Mouse (Mus musculus) adrenal gland, postnatal 25 days (tissue): ENCODE data around the gene Rbck1. TPM values are rescaled to one million over a fixed set of nuclear protein-coding genes. Genes with fewer than 3 reads are reported as not detected.
"Not testable (repeated sequence)": the region's sequence is repeated elsewhere in the genome, so short reads cannot be mapped to it uniquely, and the experiment has no call there.

Experiments
- DNase-seq: peaks from one replicate; pipeline ENCODE4 v3.0.0; 2021; ENCODE audit warnings: mixed read lengths
- long read RNA-seq: library from polyadenylated mRNA; stranded (forward); transcript quantifications from one replicate; pipeline ENCODE4 v2.0.0, GENCODE M21; 2021
- total RNA-seq: library from RNA; stranded (reverse); gene quantifications from 2 replicates; pipeline ENCODE4 v1.2.3, GENCODE M21; 2021

Gene Rbck1
- 113 and 126 TPM in 2 replicates for total RNA-seq
- long read RNA-seq, transcript Rbck1-202 (12 exons, 2,384 nt) = major isoform, 132 of 181 reads
- long read RNA-seq, transcript Rbck1-201 (13 exons, 2,252 nt) = minor isoform, 13 of 181 reads
- long read RNA-seq, partial matches to known transcripts = 12 of 181 reads
- long read RNA-seq, other reads (novel, unspliced or antisense) = 24 of 181 reads

DNA sequence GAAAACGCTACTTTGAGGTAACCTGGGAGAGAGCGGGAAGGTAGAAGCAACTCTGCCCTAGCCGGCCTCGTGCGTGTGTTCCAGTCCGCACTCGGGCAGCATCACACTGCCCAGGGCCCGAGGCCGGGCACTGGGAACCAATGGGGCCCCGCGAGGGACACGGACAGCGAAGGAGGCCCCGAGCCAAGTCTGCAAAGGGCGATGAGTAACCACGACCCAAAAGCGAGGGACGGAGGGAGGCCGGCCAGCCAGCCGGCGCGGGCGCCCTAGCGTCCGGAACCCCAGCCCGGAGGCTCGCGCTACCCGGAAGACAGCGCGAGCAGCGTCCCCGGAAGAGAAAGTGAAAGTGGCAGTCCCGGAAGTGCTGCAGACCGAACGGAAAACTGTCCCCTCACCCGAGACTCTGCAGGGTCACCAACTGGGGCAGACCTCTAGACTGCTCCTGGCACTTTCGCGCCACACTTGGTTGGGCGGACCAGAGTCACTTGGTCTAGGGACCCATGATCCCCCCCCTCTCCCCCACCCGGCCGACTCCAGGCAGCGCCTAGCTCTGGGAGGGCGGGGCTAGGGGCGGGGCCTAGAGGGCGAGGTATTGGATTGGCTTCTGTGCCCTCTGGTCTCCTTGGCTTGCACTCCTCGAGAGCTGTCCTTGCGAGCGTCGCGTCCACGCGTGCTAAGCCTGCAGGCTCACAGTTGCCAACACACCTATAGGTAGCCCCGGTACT lies at the start of gene Rbck1:
TSS of gene Rbck1 (minus strand) at position 553 of the 725 bp plus-strand sequence.
- DNase-seq = peak; percentile 86

DNA sequence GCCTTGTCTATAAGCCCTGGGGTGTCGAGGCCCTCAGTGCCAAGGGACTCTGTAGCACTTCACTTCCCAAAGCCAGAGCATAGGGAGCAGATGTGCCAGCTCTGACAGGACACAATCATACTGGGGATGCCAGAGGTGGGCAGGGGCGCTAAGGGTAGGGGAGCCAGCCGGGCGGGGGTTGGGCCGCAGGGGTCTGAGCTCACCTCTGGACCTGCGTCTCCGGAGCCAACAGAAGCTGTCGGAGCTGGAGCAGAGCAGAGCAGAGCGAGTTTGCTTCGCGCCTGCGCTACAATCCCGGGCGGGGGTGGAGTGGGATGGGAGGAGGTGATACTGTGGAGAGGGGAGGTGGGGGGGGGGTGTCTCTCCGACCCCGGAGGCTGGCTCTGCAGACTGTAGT lies 43.9 kb upstream of the Rbck1 start, which contains the start of gene Nrsn2:
TSS of gene Nrsn2 (minus strand) at position 294 of the 397 bp plus-strand sequence.
- DNase-seq = no peak

DNA sequence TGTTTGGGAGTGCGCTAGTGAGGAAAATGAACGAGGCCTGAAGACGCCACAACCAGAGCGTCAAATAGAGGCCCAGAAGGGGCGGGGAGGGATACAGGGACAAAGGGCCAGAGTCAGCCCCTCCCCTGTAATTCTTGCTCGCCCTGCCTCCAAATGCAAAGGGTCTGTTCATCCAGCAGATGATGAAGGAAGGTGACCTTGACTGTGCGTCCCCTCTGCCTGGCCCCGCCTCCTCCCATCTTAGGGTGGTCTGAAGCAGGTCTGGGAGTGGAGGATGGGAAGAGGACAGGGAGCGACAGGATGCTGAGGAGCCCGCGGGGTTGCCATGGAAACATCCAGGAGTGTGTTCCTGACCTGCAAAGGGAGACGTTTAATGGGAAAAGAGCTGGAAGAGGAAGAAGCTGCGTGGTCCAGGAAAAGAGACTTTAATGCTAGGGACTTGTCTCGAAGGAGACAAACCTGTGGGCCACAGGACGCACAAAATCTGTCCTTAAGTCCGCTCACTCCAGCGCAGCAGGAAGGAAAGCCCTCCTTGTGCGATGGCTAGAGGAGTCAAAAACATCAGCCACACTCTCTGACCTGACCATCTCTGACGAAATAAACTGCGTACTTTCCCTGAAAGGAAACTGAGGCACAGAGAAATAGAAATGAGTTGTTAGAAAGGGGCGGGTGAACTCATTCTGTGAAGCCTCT lies 43.3 kb upstream of the Rbck1 start:
- DNase-seq = no peak

DNA sequence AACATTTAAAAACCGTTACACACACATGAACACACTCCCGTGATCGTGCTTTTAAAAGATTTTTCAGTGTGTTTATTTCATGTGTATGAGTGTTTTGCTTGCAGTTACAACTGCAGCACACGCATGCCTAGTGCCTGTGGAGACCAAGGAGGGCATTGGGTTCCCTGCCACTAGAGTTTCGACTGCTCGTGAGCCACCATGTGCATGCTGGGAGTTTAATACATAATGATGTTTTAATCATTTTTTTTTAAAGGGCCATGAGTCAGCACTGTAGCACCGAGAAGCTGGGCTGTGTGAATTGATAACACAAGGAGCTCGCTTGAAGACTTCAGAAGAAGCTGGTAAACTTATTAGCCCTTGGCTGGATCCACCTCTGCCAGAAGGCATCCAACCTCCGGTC lies 41.1 kb upstream of the Rbck1 start:
- no peak for DNase-seq

DNA sequence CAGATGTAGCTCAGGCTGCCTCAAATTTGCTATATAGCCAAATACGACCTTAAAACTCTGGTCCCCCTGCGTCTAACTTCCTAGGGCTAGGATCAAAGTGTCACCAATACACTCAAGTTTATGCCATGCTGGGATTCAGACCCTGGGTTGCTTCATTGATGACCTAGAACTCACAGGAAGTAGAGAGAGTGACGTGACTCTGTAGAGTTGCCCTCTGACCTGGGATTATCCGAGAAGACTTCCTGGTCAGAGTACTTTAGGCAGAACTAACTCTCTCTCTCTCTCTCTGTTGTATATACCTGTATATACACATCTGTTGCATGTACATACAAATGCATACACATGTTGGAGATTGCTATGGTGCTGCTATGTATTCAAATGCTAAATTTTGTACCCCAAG lies 40.2 kb upstream of the Rbck1 start:
- no peak for DNase-seq

DNA sequence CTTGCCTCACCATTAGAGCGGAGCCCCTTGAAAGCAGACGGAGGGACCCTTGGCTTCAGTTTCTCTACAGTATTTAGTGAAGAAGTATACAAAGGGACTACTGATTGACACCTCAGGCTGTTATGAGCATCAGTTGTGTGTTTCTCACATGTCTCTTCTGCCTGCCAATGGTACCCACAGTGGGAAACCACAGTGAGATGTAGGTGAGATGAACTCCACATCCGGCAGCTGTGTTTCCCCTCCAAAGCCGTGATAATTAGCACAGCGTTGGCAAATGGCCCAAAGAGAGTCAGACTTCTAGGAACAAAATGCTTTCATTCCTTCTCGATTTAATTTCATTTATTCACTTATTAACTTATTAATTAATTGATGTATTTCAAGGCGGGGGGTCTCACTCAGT lies 39.7 kb upstream of the Rbck1 start:
- DNase-seq = no peak

DNA sequence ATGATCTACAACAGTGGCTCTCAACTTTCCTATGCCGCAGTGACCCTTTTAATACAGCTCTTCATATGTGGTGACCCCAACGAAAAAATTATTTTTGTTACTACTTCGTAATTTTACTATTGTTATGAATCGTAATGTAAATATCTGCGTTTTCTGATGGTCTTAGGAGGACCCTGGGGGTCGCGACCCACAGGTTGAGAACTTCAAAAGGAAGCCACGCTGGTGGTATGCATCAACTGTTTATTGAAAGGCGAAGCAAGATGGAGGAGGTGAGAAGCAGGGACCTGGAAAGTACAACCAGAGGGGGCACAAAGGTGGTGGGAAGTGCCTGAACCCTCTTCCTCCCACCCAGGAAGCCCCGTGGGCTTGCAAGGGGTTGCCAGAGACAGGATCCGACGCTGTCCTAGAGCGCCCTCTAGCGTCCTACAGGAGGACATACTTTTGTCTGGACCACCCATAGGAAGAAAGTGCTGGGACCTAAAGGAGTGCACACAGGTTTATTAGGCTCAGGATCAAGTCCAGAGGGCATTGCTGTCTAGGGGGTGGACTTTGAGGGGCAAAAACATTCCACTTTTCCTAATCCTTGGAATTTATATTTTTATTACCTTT lies 36.2 kb upstream of the Rbck1 start:
- DNase-seq = peak; percentile 55

DNA sequence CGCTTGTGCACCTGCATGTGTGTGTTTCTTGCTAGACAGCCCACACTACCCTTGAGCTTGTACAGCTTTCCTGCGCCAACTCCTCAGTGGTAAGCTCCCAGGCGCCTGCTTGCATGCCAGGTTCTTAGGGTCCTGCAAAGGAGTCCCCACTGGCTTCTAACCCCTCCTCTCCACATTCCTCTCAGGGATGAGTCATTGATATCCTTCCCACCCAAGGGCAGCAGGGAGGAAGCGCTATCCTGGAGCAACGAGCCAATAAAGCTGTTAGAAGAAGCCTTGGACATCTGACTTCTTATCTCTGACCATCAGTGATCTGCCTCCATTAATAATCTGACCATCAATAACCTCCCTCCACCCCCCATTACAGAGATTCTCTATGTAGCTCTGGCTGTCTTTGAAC lies 35.5 kb upstream of the Rbck1 start:
- no peak for DNase-seq

DNA sequence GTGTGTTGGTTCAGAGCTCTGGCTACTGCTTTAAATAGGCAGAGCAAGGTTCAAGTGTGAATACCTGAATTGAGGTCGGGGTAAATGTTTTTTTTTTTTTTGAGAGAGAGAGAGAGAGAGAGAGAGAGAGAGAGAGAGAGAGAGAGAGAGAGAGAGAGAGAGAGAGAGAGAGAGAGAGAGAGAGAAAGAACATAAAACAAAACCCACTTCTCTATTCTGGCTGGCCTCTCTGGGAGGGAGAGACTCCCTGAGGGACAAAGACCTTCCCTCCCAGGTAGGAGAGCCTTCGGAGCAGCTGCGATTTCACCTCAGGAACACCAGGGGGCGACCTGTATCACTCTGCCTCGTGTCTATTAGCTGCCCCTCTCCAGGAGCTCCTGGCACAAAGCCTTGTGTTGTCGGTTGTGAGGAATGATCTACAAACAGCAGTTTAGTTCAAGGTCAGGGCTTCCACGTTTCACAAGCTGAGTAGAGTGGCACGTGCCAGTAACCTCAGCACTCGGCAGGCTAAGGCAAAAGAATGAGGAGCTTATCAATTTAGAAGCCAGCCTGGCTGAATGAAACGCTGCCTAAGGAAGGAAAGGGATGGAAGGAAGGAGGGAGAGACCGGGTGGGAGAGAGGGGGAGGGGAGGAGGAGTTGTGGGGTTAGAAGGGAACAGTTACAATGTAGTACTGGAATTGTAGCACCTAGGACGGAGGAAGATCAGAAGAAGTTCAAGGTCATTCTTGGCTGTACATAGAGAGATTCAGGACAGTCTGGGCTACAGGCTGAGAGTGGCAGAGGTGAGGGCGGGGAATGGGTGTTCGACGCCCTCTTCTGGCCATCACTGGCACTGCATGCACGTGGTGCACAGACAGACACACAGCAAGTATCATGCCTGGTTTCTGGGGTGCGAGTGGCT lies 31.0 kb upstream of the Rbck1 start:
- DNase-seq = peak; percentile 79

DNA sequence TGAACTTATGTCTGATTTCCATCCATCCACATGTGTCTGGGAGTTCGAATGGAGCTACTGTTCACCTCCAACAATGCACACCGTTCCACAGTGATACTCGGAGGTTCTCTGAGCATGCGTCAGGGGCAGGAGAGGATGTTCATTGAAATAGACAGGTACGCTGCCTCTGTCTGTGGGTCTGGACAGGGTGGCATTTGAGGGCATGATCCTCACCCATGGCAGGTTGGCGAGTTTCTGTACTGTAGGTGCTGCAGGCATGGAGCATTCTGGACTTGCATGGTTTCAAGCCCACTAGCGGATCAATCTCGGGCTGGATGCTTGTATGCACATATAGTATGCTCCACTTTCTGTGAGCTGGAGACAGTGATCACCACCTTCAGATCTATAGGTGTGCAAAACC lies 28.7 kb upstream of the Rbck1 start:
- no peak for DNase-seq

DNA sequence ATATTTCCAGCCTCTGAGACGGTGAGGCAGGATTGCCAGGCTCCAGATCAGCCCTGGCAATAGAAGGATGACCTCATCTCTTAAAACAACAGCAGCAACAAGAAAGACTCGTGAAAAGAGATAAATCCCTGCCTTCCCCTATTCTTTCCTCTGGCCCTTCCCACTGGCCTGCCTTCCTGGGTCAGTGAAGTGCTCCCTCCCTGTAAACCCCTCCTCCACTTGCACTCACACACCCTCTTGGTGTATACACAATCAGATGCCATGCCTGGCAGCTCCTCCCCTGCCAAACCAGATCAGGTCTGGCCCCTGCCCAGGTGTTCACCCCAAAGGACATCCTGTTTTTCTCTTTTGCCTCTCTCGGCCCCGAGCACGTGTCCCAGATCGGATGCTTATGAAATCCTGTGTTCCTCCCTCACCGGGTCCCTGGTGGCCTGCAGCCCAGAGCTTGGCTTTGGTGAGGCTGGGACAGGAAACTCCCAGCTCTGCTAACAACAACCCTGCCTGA lies 27.9 kb upstream of the Rbck1 start:
- peak; percentile 68 for DNase-seq

DNA sequence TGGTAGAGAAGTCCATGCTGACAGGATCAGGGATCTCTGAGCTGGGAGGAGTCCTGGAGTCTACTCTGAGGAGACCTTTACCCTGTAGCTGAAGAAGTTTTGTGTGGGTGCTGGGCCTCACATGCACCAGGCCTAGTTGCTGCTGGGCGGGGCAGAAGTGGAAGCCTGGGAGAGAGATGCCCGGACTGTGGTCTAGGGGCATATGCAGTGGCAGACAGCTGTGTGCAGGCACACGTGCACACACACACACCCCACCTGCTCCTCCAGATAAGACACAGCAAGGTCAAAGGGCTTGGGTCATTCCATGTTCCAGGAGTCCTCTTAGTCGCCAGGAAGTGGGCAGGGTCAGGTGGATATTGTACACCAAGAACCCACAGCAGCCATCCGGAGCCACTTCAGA lies 27.2 kb upstream of the Rbck1 start:
- no peak for DNase-seq

DNA sequence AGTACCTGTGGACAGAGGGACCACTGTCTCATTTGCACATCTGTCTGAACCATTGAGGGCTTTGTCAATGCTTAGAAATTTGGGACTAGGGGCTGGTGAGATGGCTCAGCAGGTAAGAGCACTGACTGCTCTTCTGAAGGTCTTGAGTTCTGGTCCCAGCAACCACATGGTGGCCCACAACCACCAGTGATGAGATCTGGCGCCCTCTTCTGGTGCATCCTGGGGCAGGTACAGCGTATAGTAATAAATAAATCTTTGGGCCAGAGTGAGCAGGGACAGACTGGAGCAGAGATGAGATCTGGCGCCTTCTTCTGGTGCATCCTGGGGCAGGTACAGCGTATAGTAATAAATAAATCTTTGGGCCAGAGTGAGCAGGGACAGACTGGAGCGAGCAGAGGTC lies 26.5 kb upstream of the Rbck1 start:
- DNase-seq = not testable (repeated sequence)

DNA sequence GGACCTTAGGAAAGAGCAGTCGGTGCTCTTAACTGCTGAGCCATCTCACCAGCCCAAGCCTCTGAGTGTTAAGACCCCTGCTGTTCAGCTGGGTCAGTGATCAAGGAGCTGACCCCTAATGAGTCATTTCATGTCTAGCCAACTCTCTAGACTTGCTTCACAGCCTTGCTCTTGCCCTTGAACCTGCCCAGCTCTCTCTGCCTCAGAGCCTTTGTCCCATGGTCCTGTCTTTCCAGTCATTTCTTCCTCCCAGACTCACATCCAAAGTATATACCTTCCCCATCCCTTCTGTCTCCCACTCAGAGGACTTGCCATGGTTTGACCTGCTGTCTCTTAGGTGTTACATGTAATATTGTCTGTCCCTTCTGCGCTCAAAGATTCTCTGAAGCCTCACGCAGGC lies 24.8 kb upstream of the Rbck1 start:
- DNase-seq = no peak

DNA sequence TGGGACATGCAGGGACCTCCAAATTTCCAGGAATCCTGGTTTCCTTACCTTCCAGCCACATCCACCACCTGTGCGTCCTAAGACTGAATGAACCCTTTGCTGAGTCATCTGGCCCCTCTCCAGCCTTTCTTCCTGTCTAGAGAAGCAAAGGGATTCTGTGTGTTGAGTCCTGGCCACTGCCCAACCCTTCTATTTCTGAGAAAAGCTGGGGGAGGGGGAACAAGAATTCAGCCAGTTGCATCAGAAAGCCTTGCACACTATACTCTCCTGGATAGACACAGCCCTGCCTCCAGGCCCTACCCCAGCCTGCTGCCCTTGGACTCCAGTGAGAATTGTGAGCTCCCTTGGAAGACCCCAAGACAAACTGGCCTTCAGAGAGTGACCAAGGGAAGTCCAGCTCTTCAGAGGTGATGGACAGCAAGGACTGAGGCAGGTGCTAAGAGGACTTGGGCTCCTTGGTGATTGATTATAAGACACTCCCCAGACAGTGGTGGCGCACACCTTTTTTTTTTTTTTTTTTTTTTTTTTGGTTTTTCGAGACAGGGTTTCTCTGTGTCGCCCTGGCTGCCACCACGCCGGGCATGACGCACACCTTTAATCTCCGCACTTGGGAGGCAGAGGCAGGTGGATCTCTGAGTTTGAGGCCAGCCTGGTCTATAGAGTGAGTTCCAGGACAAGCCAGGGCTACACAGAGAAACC lies 17.5 kb upstream of the Rbck1 start:
- DNase-seq = peak; percentile 66

DNA sequence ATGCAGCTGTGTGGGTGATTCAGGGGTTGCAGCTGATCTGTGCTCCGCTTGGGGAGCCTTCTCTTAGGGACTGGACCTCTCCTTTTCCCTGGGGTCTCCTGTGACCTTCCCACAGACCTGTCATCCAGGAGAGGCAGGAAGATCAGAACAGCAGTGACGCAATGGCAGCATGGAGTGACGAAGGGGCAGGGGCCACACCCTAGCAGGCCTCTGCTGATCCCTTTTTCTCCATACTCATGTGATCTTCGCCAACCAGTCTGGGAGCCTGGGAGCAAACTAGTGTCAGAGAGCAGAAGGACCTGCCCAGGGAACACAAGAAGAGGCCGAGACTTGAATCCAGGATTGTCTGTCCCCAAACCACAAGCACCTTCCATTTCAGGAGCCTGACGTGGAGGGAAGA lies 16.8 kb upstream of the Rbck1 start:
- no peak for DNase-seq

DNA sequence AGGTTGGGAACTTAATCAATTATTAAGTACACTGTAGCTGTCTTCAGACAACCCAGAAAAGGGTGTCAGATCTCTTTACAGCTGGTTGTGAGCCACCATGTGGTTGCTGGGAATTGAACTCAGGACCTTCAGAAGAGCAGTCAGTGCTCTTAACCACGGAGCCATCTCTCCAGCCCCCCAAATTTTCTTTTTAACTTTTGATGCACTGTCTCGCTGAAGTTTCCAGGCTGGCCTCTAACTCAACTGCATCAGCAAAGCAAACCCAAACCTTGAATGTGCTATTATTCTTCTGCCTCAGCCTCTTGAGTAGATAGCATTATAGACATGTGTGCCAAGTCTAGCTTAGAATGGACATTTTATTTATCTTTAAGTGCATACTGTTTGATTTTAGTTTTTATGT lies 15.3 kb upstream of the Rbck1 start:
- DNase-seq = no peak

DNA sequence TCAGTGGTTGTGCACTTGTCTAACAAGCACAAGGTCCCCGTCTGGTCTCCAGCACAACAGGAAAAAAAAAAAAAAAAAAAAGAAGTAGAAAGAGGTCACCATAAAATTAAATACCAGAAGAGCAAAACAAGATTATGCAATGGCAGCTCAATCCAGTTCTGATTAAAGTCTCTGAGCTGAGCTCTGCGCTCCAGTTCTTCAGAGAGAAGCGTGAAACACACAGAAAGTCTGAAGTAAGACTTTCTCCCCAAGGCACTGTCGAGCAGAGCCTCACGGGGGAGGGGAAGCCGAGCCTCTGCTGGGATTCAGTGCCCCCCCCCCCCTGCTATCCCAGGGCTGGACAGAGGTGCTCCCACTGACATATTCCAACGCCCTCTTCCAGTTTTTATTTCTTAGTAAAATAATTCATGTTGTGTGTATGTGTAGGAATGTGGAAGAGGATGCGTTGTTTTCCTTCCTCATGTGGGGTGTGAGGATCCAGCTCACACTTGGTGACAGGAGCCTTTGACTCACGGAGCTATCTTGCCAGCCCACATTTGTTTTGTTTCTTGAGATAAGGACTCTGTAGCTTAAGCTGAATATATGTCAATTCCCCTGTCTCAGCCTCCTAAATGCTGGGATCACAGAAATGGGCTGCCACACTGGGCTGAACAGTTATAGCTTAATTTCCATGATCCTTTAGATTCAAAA lies 14.5 kb upstream of the Rbck1 start:
- DNase-seq = no peak

DNA sequence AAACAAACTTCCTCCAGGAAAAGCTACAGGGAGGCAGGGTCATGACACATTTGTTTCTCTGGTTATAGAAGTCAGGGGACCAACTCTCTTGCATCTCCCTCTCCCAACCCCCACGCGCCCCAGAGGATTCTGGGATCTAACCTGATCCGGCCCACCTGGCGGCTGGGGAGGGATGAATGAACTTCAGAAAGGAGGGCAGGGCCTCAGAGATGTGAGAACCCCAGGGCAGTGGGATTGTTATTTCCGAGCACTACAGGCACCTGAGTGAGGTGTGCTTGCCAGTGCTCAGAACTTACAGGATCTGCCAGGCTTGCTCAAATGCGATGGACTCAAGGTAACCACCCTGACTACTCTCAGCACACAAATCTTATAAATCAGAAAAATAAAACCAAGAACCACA lies 12.9 kb upstream of the Rbck1 start:
- no peak for DNase-seq

DNA sequence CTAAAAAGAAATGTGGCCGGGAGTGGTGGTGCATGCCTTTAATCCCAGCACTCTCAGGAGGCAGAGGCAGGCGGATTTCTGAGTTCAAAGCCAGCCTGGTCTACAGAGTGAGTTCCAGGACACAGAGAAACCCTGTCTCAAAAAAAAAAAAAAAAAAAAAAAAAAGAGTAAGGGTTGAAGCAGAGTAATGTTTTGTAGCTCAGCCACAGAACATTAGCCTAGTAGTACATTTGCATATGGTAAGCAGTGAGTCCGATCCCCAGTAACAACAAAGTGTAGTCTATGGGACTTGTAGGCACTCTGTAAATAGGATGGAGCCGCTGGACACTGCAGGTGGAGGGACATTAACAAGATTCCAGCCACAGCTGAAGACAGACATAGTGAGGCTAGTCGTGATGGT lies 12.5 kb upstream of the Rbck1 start:
- DNase-seq = no peak

DNA sequence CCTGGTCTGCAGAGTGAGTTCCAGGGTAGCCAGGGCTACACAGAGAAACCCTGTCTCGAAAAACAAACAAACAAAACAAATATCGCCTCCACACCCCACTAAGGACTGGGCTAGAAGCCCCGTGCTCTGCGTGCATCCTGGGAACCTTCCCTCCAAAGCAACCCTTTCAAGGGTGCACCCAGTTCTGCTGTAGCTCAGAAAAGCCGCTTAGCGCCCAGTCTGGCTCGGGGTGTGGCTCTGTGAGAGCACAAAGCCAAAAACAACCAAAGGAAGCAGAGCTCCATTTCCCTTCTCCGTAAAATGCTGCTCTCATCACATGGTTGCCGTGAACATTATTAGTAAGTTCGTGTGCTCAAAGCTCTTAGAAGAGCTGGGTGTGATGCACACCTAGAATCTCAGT lies 11.9 kb upstream of the Rbck1 start:
- no peak for DNase-seq
